Mouse (Mus musculus): ENCODE data around the gene Brsk2.

DNA sequence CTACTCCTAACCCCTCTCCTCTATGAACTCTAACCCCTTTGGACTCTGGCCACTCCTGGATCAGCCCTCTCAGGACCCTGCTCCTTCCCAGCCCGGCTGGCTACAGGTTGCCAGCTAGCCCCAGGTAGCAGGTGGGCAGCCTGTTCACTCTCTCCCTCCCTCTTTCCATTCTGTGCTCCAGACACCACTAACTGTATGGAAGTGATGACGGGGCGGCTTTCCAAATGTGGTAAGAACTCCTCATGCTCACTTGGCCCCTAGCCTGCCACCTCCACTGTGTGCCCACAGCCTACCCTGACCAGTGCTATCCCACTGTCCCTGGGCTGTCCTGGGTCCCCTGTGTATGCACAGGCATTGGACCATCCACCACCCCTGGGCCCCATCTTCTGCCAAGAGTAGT lies 51.1 kb downstream of the Brsk2 start:
- TF ChIP-seq CTCF (IDR thresholded peaks at IDR 0.05; ENCODE audit: low read depth): no peak
- no peak for TF ChIP-seq EP300 (IDR thresholded peaks at IDR 0.05; ENCODE audit: low read depth)
